ENCODE assay signal across 8 mouse cellular contexts in the genomic region with DNA sequence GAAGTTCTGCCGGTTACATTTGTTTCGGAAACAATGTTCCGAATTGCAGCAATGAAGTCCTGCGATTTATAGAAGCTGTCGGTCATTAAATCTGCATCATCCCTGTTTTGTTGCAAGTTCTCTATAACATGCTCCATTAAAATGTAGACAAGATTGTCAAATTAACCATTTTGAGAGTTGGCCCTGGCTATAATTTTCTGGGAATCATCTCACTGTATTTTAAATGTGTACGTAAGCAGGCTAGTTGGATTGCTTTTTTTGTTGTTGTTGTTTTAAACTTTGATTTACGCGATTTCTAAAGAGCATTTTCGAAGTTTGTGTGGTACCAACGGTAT. TPM values are rescaled to one million over a fixed set of nuclear protein-coding genes. Genes with fewer than 3 reads are reported as not detected.
A peak's percentile ranks its signal among the peaks of the same experiment; 100 is the strongest.
DNase-seq lines count a peak whose midpoint lies in the region; ATAC-seq and TF ChIP-seq lines count a peak whose summit lies in the region.

No protein-coding gene starts in this region.

- H3K4me2 ChIP-seq in liver, embryonic 13.5 days, result peak overlapping the region; percentile 95

- no peaks in the 10 kb centered on the region for H3K9me3 ChIP-seq in liver, embryonic 13.5 days (replicated peaks)

- H3K79me2 ChIP-seq in heart, adult 2 months (replicated peaks; ENCODE audit: control insufficient read depth, insufficient read depth, low read length), result peaks cover 2% of the 10 kb centered on the region

- H3K27ac ChIP-seq in heart, adult 2 months, result peak overlapping the region; percentile 98
- H3K27ac ChIP-seq in thymus, adult 2 months (ENCODE audit: control insufficient read depth, insufficient read depth, low read length), result no peak overlapping the region
- H3K27ac ChIP-seq in liver, embryonic 13.5 days, result peak overlapping the region; percentile 82; the same call in 1 of the 2 replicates

- WGBS in heart, adult 2 months, result 7% methylated on average over 10 of the region's 10 CpGs
- whole genome bisulfite sequencing in thymus, adult 2 months, result 25% methylated on average over 10 of the region's 10 CpGs
- WGBS in liver, embryonic 13.5 days (ENCODE audit: insufficient replicate concordance), result 24% methylated on average over 10 of the region's 10 CpGs

- H3K4me3 ChIP-seq in heart, adult 2 months, result peak overlapping the region; percentile 66
- peak overlapping the region; percentile 75; the same call in 1 of the 2 replicates for H3K4me3 ChIP-seq in thymus, adult 2 months (ENCODE audit: control insufficient read depth, insufficient read depth, low read length)
- peak overlapping the region; percentile 86 for H3K4me3 ChIP-seq in liver, embryonic 13.5 days (replicated peaks)

- intact Hi-C loops in heart, adult 2 months (cut with DNase I), result loop anchor here (1.0 to 10.0 kb wide), 4 partner anchors 52 to 1654 kb away; no protein-coding TSS in a partner anchor
- intact Hi-C loops in heart, postnatal 14 days (cut with DNase I), result loop anchor here (2.0 to 10.0 kb wide), 4 partner anchors 52 to 744 kb away; no protein-coding TSS in a partner anchor
- intact Hi-C loops in left cerebral cortex, postnatal 36 days (cut with DNase I), result no loop called here

- H3K36me3 ChIP-seq in heart, adult 2 months (ENCODE audit: control insufficient read depth, insufficient read depth, low read length), result peaks cover 3% of the 10 kb centered on the region
- no peaks in the 10 kb centered on the region for H3K36me3 ChIP-seq in thymus, adult 2 months (ENCODE audit: control insufficient read depth, insufficient read depth, low read length)
- H3K36me3 ChIP-seq in liver, embryonic 13.5 days, result no peaks in the 10 kb centered on the region

- H3K27me3 ChIP-seq in heart, adult 2 months (ENCODE audit: control insufficient read depth, insufficient read depth, low read length), result no peaks in the 10 kb centered on the region
- no peaks in the 10 kb centered on the region for H3K27me3 ChIP-seq in thymus, adult 2 months (ENCODE audit: control insufficient read depth, insufficient read depth, low read length)
- H3K27me3 ChIP-seq in liver, embryonic 13.5 days, result no peaks in the 10 kb centered on the region

- no peak for DNase-seq in heart, adult 2 months
- no peak for DNase-seq in heart, postnatal 14 days
- DNase-seq in thymus, adult 2 months, result no peak
- no peak for DNase-seq in thymus, postnatal 0 days (ENCODE audit: low spot score)
- DNase-seq in liver, embryonic 13.5 days, result no peak
- no peak for DNase-seq in urinary bladder, postnatal 14 days (ENCODE audit: low spot score)
- DNase-seq in left cerebral cortex, postnatal 36 days (ENCODE audit: low spot score in 2 of 2), result no peak
- no peak for DNase-seq in left cerebral cortex, adult 11 months (ENCODE audit: low spot score)

- H3K9ac ChIP-seq in heart, adult 2 months (ENCODE audit: low read depth, low read length), result peak overlapping the region; percentile 95
- peak overlapping the region; percentile 95 for H3K9ac ChIP-seq in liver, embryonic 13.5 days

- no peak for TF ChIP-seq EP300 in heart, adult 2 months (IDR thresholded peaks at IDR 0.05; ENCODE audit: insufficient read depth, low read depth, low read length)

- no peak for TF ChIP-seq POLR2A in heart, adult 2 months (IDR thresholded peaks at IDR 0.05; ENCODE audit: insufficient read depth, low read depth, low read length)
- no peak for TF ChIP-seq POLR2A in thymus, adult 2 months (IDR thresholded peaks at IDR 0.05; ENCODE audit: control insufficient read depth, extremely low read depth, insufficient read depth, low read length, poor library complexity)

- no peak for TF ChIP-seq CTCF in heart, adult 2 months (IDR thresholded peaks at IDR 0.05)
- no peak for TF ChIP-seq CTCF in thymus, adult 2 months (IDR thresholded peaks at IDR 0.05; ENCODE audit: borderline replicate concordance, control insufficient read depth, extremely low read depth, insufficient read depth, low read length, poor library complexity)

- no peak for ATAC-seq in liver, embryonic 13.5 days (ENCODE audit: low read depth)

- peaks cover 5% of the 10 kb centered on the region for H3K4me1 ChIP-seq in heart, adult 2 months (ENCODE audit: control insufficient read depth, insufficient read depth, low read length)
- no peaks in the 10 kb centered on the region for H3K4me1 ChIP-seq in thymus, adult 2 months (replicated peaks; ENCODE audit: control insufficient read depth, insufficient read depth, low read length)
- H3K4me1 ChIP-seq in liver, embryonic 13.5 days (replicated peaks), result peaks cover 15% of the 10 kb centered on the region

RNA-seq across cellular contexts. Expression of a gene that starts 0.8 kb away (rescaled TPM):
- 100 to 1,000 TPM; 469 to 514 TPM for total RNA-seq in heart, adult 2 months (2021)
- 342 and 549 TPM in 2 replicates for polyA plus RNA-seq in heart, adult 2 months (2012; rRNA removed)
- total RNA-seq in heart, postnatal 14 days (2021), result 100 to 1,000 TPM; 417 to 428 TPM
- polyA plus RNA-seq in thymus, adult 2 months (2012; rRNA removed), result 182 and 203 TPM in 2 replicates
- 14.0 and 16.8 TPM in 2 replicates for polyA plus RNA-seq in thymus, postnatal 0 days (2015; fragmentation: Nextera tagmentation; extraction: Ambion mirVana)
- 7.6 and 9.1 TPM in 2 replicates for polyA plus RNA-seq in liver, embryonic 13.5 days (2015; fragmentation: Nextera tagmentation; extraction: Ambion mirVana)
- 100 to 1,000 TPM; 333 to 359 TPM for total RNA-seq in left cerebral cortex, postnatal 36 days (2021)

Comparison
In these comparisons a context has a peak if more than half of its experiments do, and no peak if none do; other contexts are left out.
1. RNA of a gene that starts 0.8 kb away (polyA plus RNA-seq): 342 to 549 TPM in heart, adult 2 months and 182 to 203 TPM in thymus, adult 2 months; 14.0 to 16.8 TPM in thymus, postnatal 0 days and 7.6 to 9.1 TPM in liver, embryonic 13.5 days; every median in the first group is over 10 times any median in the second.
2. Peak in every context shown above with its lines, with median percentiles within 50 percentile points of each other: H3K4me3 ChIP-seq.